Mouse (Mus musculus) neural tube, embryonic 12.5 days (tissue): ENCODE data around the gene Ppp1r12b. TPM values are rescaled to one million over a fixed set of nuclear protein-coding genes. Genes with fewer than 3 reads are reported as not detected.
A peak's percentile ranks its signal among the peaks of the same experiment; 100 is the strongest.

Source experiments
- ATAC-seq: fragments of 200-750 bp; cut with Nextera tagmentation; 2 replicates; pipeline ENCODE4 v1.8.0; 2017; ENCODE audit warnings: low read depth, mild to moderate bottlenecking, moderate TSS enrichment, moderate library complexity; ENCODE audit not compliant: low FRiP score
- H3K27ac ChIP-seq: fragments of 300-500 bp; sonication (generic); 2 replicates; pipeline ENCODE4 v1.5.1; 2016
- H3K27me3 ChIP-seq: fragments of 300-500 bp; sonication (generic); replicated peaks from 2 replicates; pipeline ENCODE4 v1.6.1; 2016; ENCODE audit warnings: mild to moderate bottlenecking
- H3K36me3 ChIP-seq: fragments of 300-500 bp; sonication (generic); 2 replicates; pipeline ENCODE4 v1.6.1; 2016; ENCODE audit warnings: mild to moderate bottlenecking
- H3K4me1 ChIP-seq: fragments of 300-500 bp; sonication (generic); 2 replicates; pipeline ENCODE4 v1.6.1; 2016
- H3K4me2 ChIP-seq: fragments of 300-500 bp; sonication (generic); replicated peaks from 2 replicates; pipeline ENCODE4 v1.6.1; 2016; ENCODE audit warnings: mild to moderate bottlenecking
- H3K4me3 ChIP-seq: fragments of 300-500 bp; sonication (generic); 2 replicates; pipeline ENCODE4 v1.5.1; 2016
- H3K9ac ChIP-seq: fragments of 300-500 bp; sonication (generic); 2 replicates; pipeline ENCODE4 v1.6.1; 2016; ENCODE audit warnings: mild to moderate bottlenecking
- H3K9me3 ChIP-seq: fragments of 300-500 bp; sonication (generic); 2 replicates; pipeline ENCODE4 v1.6.1; 2016; ENCODE audit warnings: mild to moderate bottlenecking
- WGBS: fragments of 180-500 bp; shearing (Covaris S2); methylation state at CpG from one replicate; pipeline ENCODE4 v1.1.7; 2016; 5-methylcytosine and 5-hydroxymethylcytosine counted together
- polyA plus RNA-seq: library from polyadenylated mRNA; unstranded; fragments of >200 nt; fragmentation: Nextera tagmentation; extraction: Ambion mirVana; gene quantifications from 2 replicates; pipeline ENCODE4 v1.2.1, GENCODE M21; 2016

The Ppp1r12b gene
- polyA plus RNA-seq, 1 experiment from 2014 or later: 11.8 TPM

- 54% methylated on average over 5 of the region's 5 CpGs for WGBS
- no peaks in the 10 kb centered on the region for H3K27me3 ChIP-seq
Observed at GRCm38 (mm10) chr1:134725276-134725675, 230.5 kb downstream of the Ppp1r12b start.

GRCm38 (mm10) chr1:134722891-134723290 lies 232.9 kb downstream of the Ppp1r12b start:
- H3K4me2 ChIP-seq: no peak overlapping the region
- H3K27ac ChIP-seq: no peak overlapping the region
- ATAC-seq: no peak
- 0 out of 2 replicates have a peak, but pooled peaks cover 6% of the 10 kb centered on the region for H3K4me1 ChIP-seq
- no peak overlapping the region for H3K4me3 ChIP-seq
- H3K36me3 ChIP-seq: no peaks in the 10 kb centered on the region
- H3K27me3 ChIP-seq: no peaks in the 10 kb centered on the region
- no peak overlapping the region for H3K9ac ChIP-seq
- H3K9me3 ChIP-seq: no peaks in the 10 kb centered on the region
- 92% methylated on average over 7 of the region's 7 CpGs for WGBS

More at GRCm38 (mm10) chr1:134725276-134725675, 230.5 kb downstream of the Ppp1r12b start:
- Histone ChIP-seq H3K9me3 (no peaks in the 10 kb centered on the region), H3K27ac (no peak overlapping the region), H3K4me3 (no peak overlapping the region), H3K36me3 (no peaks in the 10 kb centered on the region), H3K4me2 (no peak overlapping the region), H3K9ac (no peak overlapping the region), H3K4me1 (no peaks in the 10 kb centered on the region)
- no peak for ATAC-seq

DNA sequence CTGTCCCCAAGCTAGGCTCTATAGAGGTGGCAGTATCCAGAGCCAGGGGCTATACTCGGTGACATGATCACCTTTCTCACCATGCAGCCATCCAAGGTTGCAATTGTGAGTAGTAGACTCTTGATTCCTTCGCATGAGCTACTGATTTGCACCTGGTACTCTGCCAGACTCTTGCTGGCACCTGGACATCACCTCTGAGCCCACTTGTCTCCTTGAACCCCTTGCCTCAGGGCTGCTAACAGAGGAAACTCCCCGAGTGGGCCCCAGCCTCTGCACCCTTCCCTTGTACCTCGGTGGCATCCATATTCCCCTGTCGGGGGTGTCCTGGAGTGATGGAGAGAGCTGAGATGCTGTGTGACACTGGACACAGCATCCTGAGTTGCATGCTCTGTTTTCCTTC lies 234.3 kb downstream of the Ppp1r12b start:
- Histone ChIP-seq H3K27me3 (no peaks in the 10 kb centered on the region), H3K36me3 (no peaks in the 10 kb centered on the region), H3K4me3 (no peak overlapping the region), H3K4me2 (no peak overlapping the region), H3K9ac (no peak overlapping the region), H3K4me1 (0 out of 2 replicates have a peak, but pooled peaks cover 6% of the 10 kb centered on the region), H3K27ac (no peak overlapping the region), H3K9me3 (no peaks in the 10 kb centered on the region)
- no peak for ATAC-seq
- 81% methylated on average over 5 of the region's 5 CpGs for WGBS

DNA sequence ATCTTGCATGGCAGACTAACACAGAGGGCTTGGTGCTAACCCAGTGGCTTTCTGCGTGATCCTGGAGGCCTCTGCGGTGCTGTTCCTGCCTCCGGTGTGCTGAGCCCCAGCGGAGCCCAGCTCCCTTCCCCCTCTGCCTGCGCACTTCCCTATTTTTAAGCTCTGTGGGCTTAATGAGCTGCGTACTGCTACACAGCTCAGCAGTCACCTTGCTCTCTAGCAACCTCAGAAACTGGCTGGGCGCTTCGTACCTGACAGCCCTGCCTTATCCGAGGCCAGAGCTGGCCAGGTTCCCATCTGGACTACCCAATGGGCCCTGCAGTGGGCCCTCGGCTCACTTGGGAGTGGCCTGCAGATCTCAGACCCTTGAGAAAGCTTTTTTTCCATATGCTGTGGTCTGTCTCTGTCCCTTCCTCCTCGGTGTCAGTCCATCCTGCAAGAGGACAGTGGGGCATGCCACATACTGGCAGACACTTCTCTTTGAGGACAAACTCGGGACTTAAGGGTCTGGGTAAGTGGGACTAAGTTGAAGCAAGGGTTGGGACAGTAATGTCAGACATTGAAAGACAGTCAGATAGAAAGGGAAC lies 235.9 kb downstream of the Ppp1r12b start:
- H3K4me3 ChIP-seq: no peak overlapping the region
- no peak overlapping the region for H3K4me2 ChIP-seq
- WGBS: 66% methylated on average over 12 of the region's 12 CpGs
- no peak overlapping the region for H3K27ac ChIP-seq
- no peaks in the 10 kb centered on the region for H3K9me3 ChIP-seq
- no peak for ATAC-seq
- H3K36me3 ChIP-seq: no peaks in the 10 kb centered on the region
- H3K27me3 ChIP-seq: no peaks in the 10 kb centered on the region
- no peak overlapping the region for H3K9ac ChIP-seq
- H3K4me1 ChIP-seq: 0 out of 2 replicates have a peak, but pooled peaks cover 6% of the 10 kb centered on the region

GRCm38 (mm10) chr1:134715092-134715491 lies 240.7 kb downstream of the Ppp1r12b start:
- no peak overlapping the region for H3K4me2 ChIP-seq
- ATAC-seq: no peak
- H3K9ac ChIP-seq: no peak overlapping the region
- H3K27me3 ChIP-seq: peaks cover 11% of the 10 kb centered on the region; the same call in 1 of the 2 replicates
- no peaks in the 10 kb centered on the region for H3K9me3 ChIP-seq
- 63% methylated on average over 5 of the region's 5 CpGs for WGBS
- H3K4me1 ChIP-seq: peaks cover 33% of the 10 kb centered on the region
- no peaks in the 10 kb centered on the region for H3K36me3 ChIP-seq
- no peak overlapping the region for H3K27ac ChIP-seq
- H3K4me3 ChIP-seq: no peak overlapping the region

DNA sequence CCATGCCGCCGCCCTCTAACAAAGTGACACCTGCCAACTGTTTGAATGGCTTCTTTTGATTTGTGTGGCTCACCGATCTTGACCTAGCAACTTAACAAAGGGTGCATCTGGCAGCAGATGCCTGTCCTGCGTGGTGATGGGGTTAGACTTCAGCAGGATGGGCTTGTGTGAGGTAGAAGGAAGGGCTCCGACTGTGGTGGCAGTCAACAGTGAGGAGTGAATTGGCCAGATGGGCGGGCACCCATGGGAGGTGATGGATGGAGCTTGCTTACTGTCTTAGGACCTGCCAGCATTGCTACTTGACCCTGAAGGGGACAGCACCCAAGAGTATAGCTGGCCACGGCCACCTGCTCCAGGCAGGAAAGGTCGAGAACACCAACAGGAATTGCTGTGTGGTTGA lies 241.6 kb downstream of the Ppp1r12b start:
- no peak overlapping the region for H3K9ac ChIP-seq
- no peak overlapping the region for H3K4me3 ChIP-seq
- no peak overlapping the region for H3K4me2 ChIP-seq
- H3K27me3 ChIP-seq: peaks cover 15% of the 10 kb centered on the region; the same call in 1 of the 2 replicates
- WGBS: 34% methylated on average over 8 of the region's 8 CpGs
- peak; percentile 35; the same call in 1 of the 2 replicates for ATAC-seq
- peaks cover 41% of the 10 kb centered on the region for H3K4me1 ChIP-seq
- no peaks in the 10 kb centered on the region for H3K9me3 ChIP-seq
- H3K36me3 ChIP-seq: no peaks in the 10 kb centered on the region
- H3K27ac ChIP-seq: no peak overlapping the region

- H3K4me2 ChIP-seq: peak overlapping the region; percentile 10; the same call in 1 of the 2 replicates
- 5% methylated on average over 11 of the region's 11 CpGs for WGBS
- peaks cover 41% of the 10 kb centered on the region for H3K4me1 ChIP-seq
- no peaks in the 10 kb centered on the region for H3K36me3 ChIP-seq
- H3K27ac ChIP-seq: peak overlapping the region; percentile 51; the same call in 1 of the 2 replicates
- H3K9me3 ChIP-seq: no peaks in the 10 kb centered on the region
- H3K27me3 ChIP-seq: peaks cover 16% of the 10 kb centered on the region
- ATAC-seq: peak; percentile 52
- H3K9ac ChIP-seq: no peak overlapping the region
- H3K4me3 ChIP-seq: no peak overlapping the region
Observed at GRCm38 (mm10) chr1:134713421-134713969, 242.2 kb downstream of the Ppp1r12b start.

- whole genome bisulfite sequencing: 75% methylated on average over 9 of the region's 9 CpGs
- H3K9ac ChIP-seq: no peak overlapping the region
- no peaks in the 10 kb centered on the region for H3K36me3 ChIP-seq
- peak overlapping the region; percentile 51; the same call in 1 of the 2 replicates for H3K27ac ChIP-seq
- no peak overlapping the region for H3K4me2 ChIP-seq
- no peaks in the 10 kb centered on the region for H3K9me3 ChIP-seq
- H3K4me3 ChIP-seq: no peak overlapping the region
- no peak for ATAC-seq
- H3K27me3 ChIP-seq: peaks cover 22% of the 10 kb centered on the region
- H3K4me1 ChIP-seq: peaks cover 46% of the 10 kb centered on the region
Observed at GRCm38 (mm10) chr1:134712781-134713299, 242.9 kb downstream of the Ppp1r12b start.

- H3K27me3 ChIP-seq: peaks cover 32% of the 10 kb centered on the region
- no peaks in the 10 kb centered on the region for H3K36me3 ChIP-seq
- peaks cover 46% of the 10 kb centered on the region for H3K4me1 ChIP-seq
- no peak overlapping the region for H3K9ac ChIP-seq
- no peak overlapping the region for H3K27ac ChIP-seq
- 70% methylated on average over 5 of the region's 5 CpGs for WGBS
- H3K4me2 ChIP-seq: no peak overlapping the region
- ATAC-seq: no peak
- H3K9me3 ChIP-seq: no peaks in the 10 kb centered on the region
- no peak overlapping the region for H3K4me3 ChIP-seq
Observed at GRCm38 (mm10) chr1:134711653-134712052, 244.1 kb downstream of the Ppp1r12b start.

DNA sequence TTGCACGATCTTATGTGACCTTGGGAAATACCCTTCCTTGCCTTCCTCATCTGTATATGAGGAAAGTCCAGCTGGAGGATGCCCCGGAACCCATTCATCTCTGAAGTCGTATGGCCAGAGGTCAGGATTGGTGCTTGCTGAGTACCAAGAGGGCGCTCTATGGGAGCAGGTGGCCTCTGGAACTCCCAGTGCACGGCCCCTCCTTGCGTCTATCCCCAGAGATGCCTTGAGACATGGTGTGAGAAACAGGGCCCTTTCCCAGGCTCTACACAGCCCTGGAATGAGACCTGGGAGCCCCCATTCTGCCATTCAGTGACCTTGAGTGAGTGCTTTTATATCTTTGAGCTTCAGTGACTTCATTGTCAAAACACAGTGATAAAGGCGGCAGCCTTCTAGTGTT lies 244.7 kb downstream of the Ppp1r12b start:
- Histone ChIP-seq H3K27me3 (peaks cover 38% of the 10 kb centered on the region), H3K9me3 (no peaks in the 10 kb centered on the region), H3K27ac (no peak overlapping the region), H3K36me3 (no peaks in the 10 kb centered on the region), H3K4me3 (no peak overlapping the region), H3K9ac (no peak overlapping the region), H3K4me2 (no peak overlapping the region), H3K4me1 (peaks cover 46% of the 10 kb centered on the region)
- no peak for ATAC-seq
- 29% methylated on average over 7 of the region's 7 CpGs for WGBS

GRCm38 (mm10) chr1:134709411-134710306 lies 246.1 kb downstream of the Ppp1r12b start:
- Histone ChIP-seq H3K9me3 (no peaks in the 10 kb centered on the region), H3K36me3 (no peaks in the 10 kb centered on the region), H3K27ac (no peak overlapping the region), H3K4me3 (peak overlapping the region; percentile 51), H3K27me3 (peaks cover 42% of the 10 kb centered on the region), H3K4me1 (peaks cover 50% of the 10 kb centered on the region), H3K4me2 (peak overlapping the region; percentile 96), H3K9ac (peak overlapping the region; percentile 63)
- ATAC-seq: 0 out of 2 replicates have a peak, but pooled peaks have one; percentile 10
- WGBS: 9% methylated on average over 26 of the region's 26 CpGs
